Mouse (Mus musculus): Measurements from ENCODE around the gene Saa3. TPM values are rescaled to one million over a fixed set of nuclear protein-coding genes. Genes with fewer than 3 reads are reported as not detected.
A peak's percentile ranks its signal among the peaks of the same experiment; 100 is the strongest.
"Not testable (repeated sequence)": the region's sequence is repeated elsewhere in the genome, so short reads cannot be mapped to it uniquely, and the experiment has no call there.

Gene Saa3
- polyA plus RNA-seq, 1 experiment, result 4.3 TPM

DNA sequence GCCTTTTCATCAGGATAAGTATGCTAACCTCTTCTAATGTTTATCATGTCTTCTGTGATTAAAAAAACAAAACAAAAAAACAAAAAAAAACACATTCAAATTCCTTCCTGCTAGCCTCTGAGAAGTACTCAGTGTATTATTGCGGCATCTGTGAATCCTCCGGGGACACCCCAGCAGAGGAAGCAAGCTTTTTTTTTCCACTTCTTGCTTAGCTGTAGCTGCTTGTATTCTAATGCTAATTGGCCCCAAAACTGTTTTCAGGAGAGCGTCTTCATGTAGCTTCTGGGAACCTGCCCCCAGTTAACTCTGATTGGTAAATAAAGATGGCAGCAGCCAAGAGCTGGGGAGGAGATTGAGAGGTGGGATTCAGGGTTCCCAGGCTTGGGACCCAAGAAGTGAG is 33.0 kb upstream of the Saa3 start:
- no peak overlapping the region for H3ac ChIP-seq (ENCODE audit: control insufficient read depth, insufficient read length)
- H3K36me3 ChIP-seq (ENCODE audit: control insufficient read depth, insufficient read depth), result no peaks in the 10 kb centered on the region
- no peak overlapping the region for H3K4me2 ChIP-seq (ENCODE audit: low read depth)
- TF ChIP-seq E2F4 (IDR thresholded peaks at IDR 0.05; ENCODE audit: insufficient read depth) (no peak), TCF12 (IDR thresholded peaks at IDR 0.05; ENCODE audit: insufficient read depth, poor library complexity, severe bottlenecking) (no peak), TCF3 (IDR thresholded peaks at IDR 0.05; ENCODE audit: insufficient read length, low read depth) (no peak), POLR2AphosphoS2 (IDR thresholded peaks at IDR 0.05; ENCODE audit: insufficient read length, low read depth) (no peak), REST (IDR thresholded peaks at IDR 0.05; ENCODE audit: insufficient read depth, insufficient read length) (no peak), USF1 (IDR thresholded peaks at IDR 0.05; ENCODE audit: low read depth) (no peak), MAX (IDR thresholded peaks at IDR 0.05; ENCODE audit: low read depth) (no peak), SRF (IDR thresholded peaks at IDR 0.05; ENCODE audit: control insufficient read depth, insufficient read length, low read depth) (no peak), MYOG (IDR thresholded peaks at IDR 0.05; ENCODE audit: control insufficient read depth in 1 of 3, insufficient read depth in 1 of 3, insufficient read length in 2 of 3, low read depth in 2 of 3) (no peak), CEBPB (IDR thresholded peaks at IDR 0.05; ENCODE audit: insufficient read depth, poor library complexity, severe bottlenecking) (no peak), POLR2A (IDR thresholded peaks at IDR 0.05; ENCODE audit: insufficient read length, low read depth) (no peak), MYOD1 (IDR thresholded peaks at IDR 0.05; ENCODE audit: control insufficient read depth in 1 of 3, insufficient read length in 2 of 3, low read depth in 2 of 3) (no peak)
- H3K4me3 ChIP-seq, result no peak overlapping the region
- H3K79me2 ChIP-seq (ENCODE audit: control insufficient read depth, insufficient read depth), result no peaks in the 10 kb centered on the region
- no peaks in the 10 kb centered on the region for H3K27me3 ChIP-seq (ENCODE audit: control insufficient read depth, insufficient read depth, insufficient read length)

- H3K27me3 ChIP-seq (ENCODE audit: control insufficient read depth, insufficient read depth, insufficient read length), result no peaks in the 10 kb centered on the region
Measured at GRCm38 (mm10) chr7:46746381-46746780, 30.9 kb upstream of the Saa3 start.

GRCm38 (mm10) chr7:46745816-46746215 is 30.3 kb upstream of the Saa3 start:
- TF ChIP-seq MYOD1 (IDR thresholded peaks at IDR 0.05; ENCODE audit: control insufficient read depth in 1 of 3, insufficient read length in 2 of 3, low read depth in 2 of 3), result no peak
- TF ChIP-seq POLR2A (IDR thresholded peaks at IDR 0.05; ENCODE audit: insufficient read length, low read depth), result no peak
- no peak overlapping the region for H3K4me2 ChIP-seq (ENCODE audit: low read depth)

More at GRCm38 (mm10) chr7:46746381-46746780, 30.9 kb upstream of the Saa3 start:
- Histone ChIP-seq H3ac (ENCODE audit: control insufficient read depth, insufficient read length) (no peak overlapping the region), H3K4me2 (ENCODE audit: low read depth) (no peak overlapping the region), H3K36me3 (ENCODE audit: control insufficient read depth, insufficient read depth) (no peaks in the 10 kb centered on the region), H3K79me2 (ENCODE audit: control insufficient read depth, insufficient read depth) (no peaks in the 10 kb centered on the region), H3K4me3 (no peak overlapping the region)
- TF ChIP-seq POLR2A (IDR thresholded peaks at IDR 0.05; ENCODE audit: insufficient read length, low read depth) (no peak), MAX (IDR thresholded peaks at IDR 0.05; ENCODE audit: low read depth) (no peak), USF1 (IDR thresholded peaks at IDR 0.05; ENCODE audit: low read depth) (no peak), E2F4 (IDR thresholded peaks at IDR 0.05; ENCODE audit: insufficient read depth) (no peak), REST (IDR thresholded peaks at IDR 0.05; ENCODE audit: insufficient read depth, insufficient read length) (no peak), TCF12 (IDR thresholded peaks at IDR 0.05; ENCODE audit: insufficient read depth, poor library complexity, severe bottlenecking) (no peak), SRF (IDR thresholded peaks at IDR 0.05; ENCODE audit: control insufficient read depth, insufficient read length, low read depth) (no peak), CEBPB (IDR thresholded peaks at IDR 0.05; ENCODE audit: insufficient read depth, poor library complexity, severe bottlenecking) (no peak), TCF3 (IDR thresholded peaks at IDR 0.05; ENCODE audit: insufficient read length, low read depth) (no peak), POLR2AphosphoS2 (IDR thresholded peaks at IDR 0.05; ENCODE audit: insufficient read length, low read depth) (no peak), MYOG (IDR thresholded peaks at IDR 0.05; ENCODE audit: control insufficient read depth in 1 of 3, insufficient read depth in 1 of 3, insufficient read length in 2 of 3, low read depth in 2 of 3) (no peak), MYOD1 (IDR thresholded peaks at IDR 0.05; ENCODE audit: control insufficient read depth in 1 of 3, insufficient read length in 2 of 3, low read depth in 2 of 3) (no peak)

DNA sequence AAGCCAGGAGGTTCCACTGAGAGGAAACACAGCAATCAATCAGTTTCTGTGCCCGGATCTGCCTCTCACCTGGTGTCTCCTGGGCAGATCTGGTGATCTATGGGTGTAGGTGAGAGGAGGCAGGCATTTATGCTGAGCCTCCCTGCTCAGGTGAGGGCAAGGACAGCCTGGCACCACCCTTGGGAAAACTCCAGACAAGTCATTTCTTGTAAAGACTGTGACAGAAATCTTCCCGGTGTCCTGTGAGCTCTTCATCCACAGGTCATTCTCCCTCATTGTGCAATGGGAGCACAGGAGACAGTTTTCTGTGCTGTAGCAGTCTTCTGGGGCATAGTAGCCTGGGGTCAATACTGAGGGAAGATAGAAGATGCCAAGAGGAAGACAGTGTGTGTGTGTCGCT is 27.4 kb upstream of the Saa3 start, which contains the start of gene Saa1:
Saa1 (minus strand) TSS at position 101 of the 400 bp plus-strand sequence.
- H3K36me3 ChIP-seq (ENCODE audit: control insufficient read depth, insufficient read depth); H3K4me3 ChIP-seq; H3K79me2 ChIP-seq (ENCODE audit: control insufficient read depth, insufficient read depth); H3K27me3 ChIP-seq (ENCODE audit: control insufficient read depth, insufficient read depth, insufficient read length); H3K4me2 ChIP-seq (ENCODE audit: low read depth); H3ac ChIP-seq (ENCODE audit: control insufficient read depth, insufficient read length): not testable (repeated sequence)

More at GRCm38 (mm10) chr7:46745816-46746215, 30.3 kb upstream of the Saa3 start:
- H3ac ChIP-seq (ENCODE audit: control insufficient read depth, insufficient read length), result no peak overlapping the region
- H3K36me3 ChIP-seq (ENCODE audit: control insufficient read depth, insufficient read depth), result no peaks in the 10 kb centered on the region
- H3K27me3 ChIP-seq (ENCODE audit: control insufficient read depth, insufficient read depth, insufficient read length), result no peaks in the 10 kb centered on the region
- H3K79me2 ChIP-seq (ENCODE audit: control insufficient read depth, insufficient read depth), result no peaks in the 10 kb centered on the region
- no peak overlapping the region for H3K4me3 ChIP-seq

DNA sequence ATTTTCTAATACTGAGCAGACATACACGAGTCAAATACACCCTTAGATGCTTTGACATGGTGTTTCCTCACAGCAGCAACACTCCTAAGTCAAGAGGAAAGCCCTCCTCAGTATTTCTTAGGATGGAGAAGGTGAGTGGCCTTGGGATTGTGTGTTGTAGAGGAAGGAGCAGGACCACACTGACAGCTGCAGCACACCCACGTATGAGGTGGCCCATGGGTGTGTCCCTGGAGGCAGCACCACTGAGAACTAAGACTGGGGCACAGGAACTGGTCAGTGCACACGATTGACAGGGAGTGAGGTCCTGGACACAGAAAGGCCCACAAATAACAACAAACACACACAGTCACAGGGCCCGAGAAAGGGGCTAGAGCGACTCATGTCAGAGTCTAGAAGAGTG is 24.5 kb upstream of the Saa3 start:
- TF ChIP-seq MYOD1 (IDR thresholded peaks at IDR 0.05; ENCODE audit: control insufficient read depth in 1 of 3, insufficient read length in 2 of 3, low read depth in 2 of 3), result peak in 2 of 3 experiments; percentile 41 to 78
- TF ChIP-seq MYOG (IDR thresholded peaks at IDR 0.05; ENCODE audit: control insufficient read depth in 1 of 3, insufficient read depth in 1 of 3, insufficient read length in 2 of 3, low read depth in 2 of 3), result peak in 1 of 3 experiments; percentile 66

More for the DNA sequence above, 24.5 kb upstream of the Saa3 start:
- H3K36me3 ChIP-seq (ENCODE audit: control insufficient read depth, insufficient read depth); H3K27me3 ChIP-seq (ENCODE audit: control insufficient read depth, insufficient read depth, insufficient read length); H3K4me2 ChIP-seq (ENCODE audit: low read depth); H3K79me2 ChIP-seq (ENCODE audit: control insufficient read depth, insufficient read depth); H3ac ChIP-seq (ENCODE audit: control insufficient read depth, insufficient read length); H3K4me3 ChIP-seq: not testable (repeated sequence)

Data from myocyte (in vitro differentiated cells).